Mouse (Mus musculus) retina, postnatal 1 day (tissue): ENCODE measurements at regions not wholly inside any gene's neighbourhood (a gene's known extent, or its start where the extent isn't known, plus 50 kb on each side); places are given as distances from the start of the nearest gene placed in this dataset.

Source experiments
- DNase-seq: peaks from one replicate; pipeline ENCODE4 v3.0.0-alpha.2; 2012

DNA sequence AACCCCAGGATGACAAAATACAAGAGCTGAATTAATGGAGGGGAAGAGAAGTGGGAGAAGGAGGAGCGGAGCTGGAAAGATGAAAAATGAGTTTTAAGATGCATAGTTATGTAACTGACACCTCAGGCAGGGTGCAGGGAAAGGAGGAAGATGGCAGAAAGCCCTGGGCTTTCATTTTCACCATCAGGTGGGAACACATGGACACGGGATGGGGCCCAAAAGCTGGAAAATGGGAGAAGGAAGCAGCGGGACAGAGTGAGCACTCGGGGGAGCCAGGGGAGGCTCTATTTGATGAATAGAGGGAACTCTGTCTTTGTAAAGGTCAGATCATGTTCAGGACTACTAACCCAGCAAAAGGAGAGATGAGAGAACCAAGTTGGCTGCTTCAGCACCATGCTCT lies 516.6 kb upstream of the Tnp1 start:
- no peak for DNase-seq

- no peak for DNase-seq
Observed at GRCm38 (mm10) chr1:73531831-73532230, 516.1 kb upstream of the Tnp1 start.

- no peak for DNase-seq
Observed at GRCm38 (mm10) chr1:73530326-73530725, 514.6 kb upstream of the Tnp1 start.

GRCm38 (mm10) chr1:73528623-73529022 lies 512.9 kb upstream of the Tnp1 start:
- DNase-seq = no peak

- no peak for DNase-seq
Observed at GRCm38 (mm10) chr1:73516441-73516840, 500.7 kb upstream of the Tnp1 start.

DNA sequence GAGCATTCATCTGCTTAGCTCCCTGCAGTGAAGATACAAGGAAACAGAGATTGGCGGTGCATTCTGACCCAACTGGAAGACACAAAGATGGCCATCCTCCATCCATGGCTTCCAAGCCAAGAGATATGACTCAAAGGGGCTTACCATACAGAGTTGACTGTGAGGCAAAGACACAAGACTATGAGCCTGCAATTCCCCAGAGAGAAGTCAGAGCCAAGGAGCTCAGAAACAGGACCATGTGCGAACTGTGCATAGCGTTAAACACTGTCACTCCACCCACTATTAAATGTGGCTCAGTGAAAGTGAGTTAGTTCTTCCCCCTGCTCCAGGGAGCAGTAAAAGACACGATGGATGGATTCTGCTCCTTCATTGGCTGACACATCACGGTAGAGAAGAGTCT lies 500.1 kb upstream of the Tnp1 start:
- DNase-seq = no peak

DNA sequence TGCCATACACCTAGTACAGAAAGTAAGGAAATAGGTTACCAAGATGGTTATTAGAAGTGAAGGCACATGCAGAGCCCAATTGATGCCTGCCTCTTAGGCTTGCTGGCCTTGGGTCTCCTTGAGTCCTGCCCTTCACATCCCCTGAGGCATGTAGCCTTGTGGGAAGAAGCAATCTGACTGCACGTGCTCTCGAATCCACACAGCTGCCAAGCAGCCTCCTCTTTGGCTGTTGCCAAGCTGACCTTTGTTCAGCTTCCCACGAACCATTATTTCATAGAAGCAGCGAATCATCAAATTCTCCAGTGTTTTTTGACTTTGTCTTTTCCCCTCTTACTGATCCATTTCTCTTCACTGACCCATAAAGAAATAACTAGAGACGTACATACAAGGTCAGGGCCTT lies 498.1 kb upstream of the Tnp1 start:
- peak; percentile 54 for DNase-seq

DNA sequence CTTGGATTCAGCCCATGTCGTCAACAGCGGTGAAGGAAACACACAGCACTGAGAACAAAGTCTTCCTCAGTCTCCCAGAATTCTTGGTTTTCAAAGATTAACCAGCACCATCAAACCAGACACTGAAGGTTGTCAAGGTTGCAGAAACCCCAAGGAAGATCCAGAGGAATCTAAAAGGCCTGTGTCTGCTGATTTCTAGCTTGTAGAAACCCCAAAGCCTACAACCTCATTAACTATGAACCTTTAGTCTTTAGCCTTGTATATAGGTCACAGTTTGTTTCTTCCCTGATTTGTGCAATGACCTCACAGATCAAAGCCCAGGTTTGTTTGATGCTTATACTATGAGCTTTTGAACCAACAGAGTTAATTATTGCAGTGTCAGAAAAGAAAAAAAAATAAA lies 497.1 kb upstream of the Tnp1 start:
- DNase-seq = no peak

GRCm38 (mm10) chr1:73507071-73507754 lies 491.5 kb upstream of the Tnp1 start:
- DNase-seq = no peak

DNA sequence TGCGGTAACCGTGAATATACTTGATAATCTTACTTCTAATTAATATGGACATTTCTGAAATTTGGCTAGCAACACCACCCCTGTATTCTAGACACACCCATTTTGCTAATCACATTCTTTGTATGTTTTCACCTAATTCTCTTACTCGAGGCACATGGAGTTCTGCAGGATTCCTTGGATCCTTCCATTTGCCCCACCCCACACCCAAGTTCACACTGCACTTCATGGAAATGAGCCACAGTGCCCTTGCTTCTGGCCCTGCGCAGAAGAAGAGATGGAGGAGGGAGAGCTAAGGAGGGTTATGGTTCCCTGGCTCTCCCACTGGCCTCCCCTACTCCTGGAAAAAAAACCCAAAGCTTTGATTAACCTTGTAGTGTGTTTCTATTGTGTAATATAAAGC lies 487.9 kb upstream of the Tnp1 start:
- DNase-seq = no peak

GRCm38 (mm10) chr1:73500671-73501070 lies 485.0 kb upstream of the Tnp1 start:
- DNase-seq = no peak

DNA sequence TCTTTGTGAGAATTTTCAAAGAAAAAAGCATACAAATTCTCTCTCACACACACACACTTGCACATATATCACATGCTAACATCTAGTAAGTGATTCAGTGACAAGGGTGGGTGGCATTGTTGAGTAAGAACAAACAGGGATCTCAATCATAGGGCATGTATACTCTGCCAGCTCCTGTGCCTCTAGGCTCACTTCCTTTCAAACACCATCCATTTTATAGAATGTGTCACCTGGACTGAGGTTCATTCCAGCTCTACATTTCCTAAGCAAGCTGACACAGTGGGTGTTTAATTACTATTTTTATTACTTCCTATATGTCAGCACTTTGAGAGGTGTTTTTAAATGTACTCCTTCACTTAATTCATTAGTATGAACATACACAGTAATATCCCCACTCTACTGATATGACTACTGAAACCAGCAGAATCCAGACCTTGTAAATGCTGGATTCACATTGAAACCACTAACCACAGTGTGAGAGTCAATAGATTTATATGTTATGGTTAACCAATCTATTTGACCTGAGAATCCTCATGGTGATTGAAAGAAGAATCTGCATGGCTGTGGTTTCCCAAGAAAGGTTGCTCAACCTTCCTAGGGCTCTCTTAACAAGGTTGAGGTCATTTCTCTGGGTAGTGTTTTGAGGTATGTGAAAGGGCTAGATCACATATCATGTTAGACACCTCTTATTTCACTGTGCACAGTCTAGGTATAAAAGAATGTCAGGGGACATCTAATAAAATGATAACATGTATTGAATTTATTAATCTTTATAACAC lies 480.5 kb upstream of the Tnp1 start:
- DNase-seq = no peak

DNA sequence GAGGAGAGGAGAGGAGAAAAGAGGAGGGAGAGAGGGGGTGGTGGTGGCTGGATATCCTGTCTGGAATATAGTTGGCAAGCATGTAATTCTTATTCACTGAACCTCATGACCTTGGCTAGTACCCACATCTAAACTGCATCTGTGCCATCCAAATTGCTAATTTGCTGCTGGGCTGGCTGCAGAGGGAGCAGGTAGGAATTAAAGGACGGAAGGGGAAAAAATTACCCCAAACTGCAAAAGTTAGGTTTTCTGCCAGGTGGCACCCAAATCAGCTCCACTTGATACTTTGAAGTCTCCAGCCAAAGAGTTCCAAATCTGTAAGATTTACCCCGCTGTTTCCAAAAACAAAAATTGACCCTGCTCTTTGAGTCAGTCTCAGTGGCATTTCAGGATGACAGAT lies 466.2 kb upstream of the Tnp1 start:
- DNase-seq = no peak

GRCm38 (mm10) chr1:73479349-73479920 lies 463.7 kb upstream of the Tnp1 start:
- no peak for DNase-seq

DNA sequence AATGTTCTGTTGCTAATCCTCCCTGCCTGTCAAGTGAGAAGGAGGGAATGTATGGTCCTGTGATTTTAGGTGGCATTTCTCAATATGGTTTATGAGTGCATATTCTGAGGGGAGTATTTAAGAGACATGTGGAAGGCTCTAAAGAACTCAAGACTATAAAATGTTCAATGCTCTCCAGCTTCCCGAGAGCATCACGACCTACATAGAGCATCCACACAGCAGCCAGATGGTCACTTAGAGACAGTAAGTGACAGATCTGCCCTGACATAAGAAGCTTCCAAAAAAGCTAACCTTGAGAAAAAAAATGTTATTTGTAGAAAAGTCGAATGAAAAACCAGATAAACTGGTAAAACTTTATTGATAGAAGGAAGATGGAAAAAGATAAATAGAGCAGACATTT lies 444.9 kb upstream of the Tnp1 start:
- peak; percentile 19 for DNase-seq

- DNase-seq = no peak
Observed at GRCm38 (mm10) chr1:73459754-73460534, 444.2 kb upstream of the Tnp1 start.

DNA sequence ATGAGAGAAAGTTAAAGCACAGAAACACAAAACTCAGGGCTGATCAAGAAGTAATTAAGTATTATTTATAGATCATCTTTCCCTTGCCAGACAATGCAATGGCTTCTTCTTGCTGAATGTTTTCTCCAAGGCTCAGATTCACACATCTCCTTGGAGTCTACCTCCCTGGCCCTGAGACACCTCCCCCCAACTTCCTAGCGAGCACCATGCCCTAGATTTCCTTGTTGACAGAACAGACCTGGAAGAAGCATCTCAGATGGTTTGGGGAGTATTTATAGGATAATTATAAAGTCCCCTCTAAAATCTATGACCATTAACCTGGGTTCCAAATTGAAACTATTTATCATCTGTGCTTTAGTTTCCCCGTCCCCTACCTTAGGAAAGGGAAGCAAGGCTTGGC lies 441.6 kb upstream of the Tnp1 start:
- no peak for DNase-seq

- DNase-seq = no peak
Observed at GRCm38 (mm10) chr1:73456359-73457062, 440.8 kb upstream of the Tnp1 start.

GRCm38 (mm10) chr1:73444216-73444890 lies 428.6 kb upstream of the Tnp1 start:
- DNase-seq = no peak

DNA sequence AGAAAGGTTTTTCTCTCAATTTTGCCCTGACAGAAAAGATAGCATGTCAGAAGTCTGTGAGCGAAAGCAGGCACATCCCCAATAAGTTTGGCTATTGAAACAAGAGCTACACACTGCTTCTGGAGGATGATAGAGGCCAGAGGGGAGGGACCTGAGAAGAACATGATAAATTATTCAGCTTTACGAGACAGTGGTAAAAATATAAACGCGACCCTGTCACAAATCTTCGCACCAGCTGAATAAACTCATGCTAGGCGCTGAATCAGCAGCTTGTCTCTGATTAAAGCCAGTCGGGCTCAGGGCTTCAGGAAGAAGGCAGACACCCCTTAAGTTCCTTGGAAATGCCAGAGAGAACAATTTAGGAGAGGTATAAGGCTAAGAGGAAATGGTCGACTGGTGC lies 422.7 kb upstream of the Tnp1 start:
- DNase-seq = no peak

DNA sequence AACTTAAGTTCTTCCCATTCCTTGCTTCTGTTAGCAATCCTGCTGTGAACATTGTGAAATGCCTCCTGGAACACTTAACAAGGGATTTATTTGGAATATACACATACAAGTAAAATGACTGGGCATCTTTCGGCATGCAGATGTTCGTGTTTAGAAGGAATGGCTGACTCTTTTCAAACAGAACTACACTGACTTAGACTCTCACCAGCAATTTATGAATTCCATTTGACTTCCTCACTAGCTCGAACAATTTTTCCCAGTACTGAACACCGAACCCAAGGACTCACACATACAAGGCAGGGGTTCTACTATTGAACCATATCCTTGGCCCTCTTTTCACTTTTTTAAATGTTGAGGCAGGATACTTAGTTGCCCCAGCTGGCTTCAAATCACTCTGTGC lies 412.4 kb upstream of the Tnp1 start:
- no peak for DNase-seq

GRCm38 (mm10) chr1:73425049-73425448 lies 409.3 kb upstream of the Tnp1 start:
- DNase-seq = no peak
